Mouse (Mus musculus) induced T-regulatory cell, adult 2 months (primary cell): ENCODE measurements around the gene Pih1d2.

Experiments used
- DNase-seq: peaks from one replicate; pipeline ENCODE4 v3.0.0-alpha.2; 2012; ENCODE audit warnings: low read depth

Gene Pih1d2

GRCm38 (mm10) chr9:50616766-50617603, at the start of gene Pih1d2, which contains the start of gene Nkapd1:
Pih1d2 (plus strand) TSS chr9:50617321.
Nkapd1 (minus strand) TSS chr9:50617464.
- peak; percentile 96 for DNase-seq

- no peak for DNase-seq
These were observed 49.7 kb upstream of the Pih1d2 start for GRCm38 (mm10) chr9:50567372-50567771.

- DNase-seq: no peak
These were observed 49.2 kb upstream of the Pih1d2 start for GRCm38 (mm10) chr9:50567881-50568280.

GRCm38 (mm10) chr9:50569599-50570525, 47.3 kb upstream of the Pih1d2 start:
- no peak for DNase-seq

GRCm38 (mm10) chr9:50580370-50580769, 36.8 kb upstream of the Pih1d2 start:
- no peak for DNase-seq

GRCm38 (mm10) chr9:50585145-50585818, 31.8 kb upstream of the Pih1d2 start:
- DNase-seq: no peak

GRCm38 (mm10) chr9:50586955-50587354, 30.2 kb upstream of the Pih1d2 start:
- DNase-seq: no peak

- DNase-seq: peak; percentile 69
These were observed 26.1 kb upstream of the Pih1d2 start for GRCm38 (mm10) chr9:50590856-50591518.

- no peak for DNase-seq
These were observed 24.2 kb upstream of the Pih1d2 start for GRCm38 (mm10) chr9:50592955-50593354.

GRCm38 (mm10) chr9:50593544-50593943, 23.6 kb upstream of the Pih1d2 start:
- DNase-seq: peak; percentile 78

GRCm38 (mm10) chr9:50594794-50595417, 22.2 kb upstream of the Pih1d2 start:
- DNase-seq: no peak

GRCm38 (mm10) chr9:50596973-50597372, 20.1 kb upstream of the Pih1d2 start:
- DNase-seq: no peak

- DNase-seq: no peak
These were observed 15.6 kb upstream of the Pih1d2 start for GRCm38 (mm10) chr9:50601536-50601935.

GRCm38 (mm10) chr9:50602055-50602845, 14.9 kb upstream of the Pih1d2 start:
- DNase-seq: no peak

GRCm38 (mm10) chr9:50603189-50603997, 13.7 kb upstream of the Pih1d2 start, which contains the start of the genes Sdhd and Timm8b:
Sdhd (minus strand) TSS chr9:50603812.
Timm8b (plus strand) TSS chr9:50603910.
- peak; percentile 97 for DNase-seq

- no peak for DNase-seq
These were observed 13.2 kb upstream of the Pih1d2 start for GRCm38 (mm10) chr9:50603998-50604324.

- no peak for DNase-seq
These were observed 12.8 kb upstream of the Pih1d2 start for GRCm38 (mm10) chr9:50604338-50604737.

- no peak for DNase-seq
These were observed 5.0 kb upstream of the Pih1d2 start for GRCm38 (mm10) chr9:50612115-50612514.

GRCm38 (mm10) chr9:50616161-50616560, 960 bp upstream of the Pih1d2 start:
- DNase-seq: no peak
